Mouse (Mus musculus) kidney, postnatal 4 days (tissue): ENCODE measurements around the gene Cers6.
A peak's percentile ranks its signal among the peaks of the same experiment; 100 is the strongest.

Source experiments
- DNase-seq, 2 experiments: peaks; one replicate each; pipeline ENCODE4 v3.0.0; 2021; ENCODE audit warnings: mixed read lengths in 2 of 2

Gene Cers6

DNA sequence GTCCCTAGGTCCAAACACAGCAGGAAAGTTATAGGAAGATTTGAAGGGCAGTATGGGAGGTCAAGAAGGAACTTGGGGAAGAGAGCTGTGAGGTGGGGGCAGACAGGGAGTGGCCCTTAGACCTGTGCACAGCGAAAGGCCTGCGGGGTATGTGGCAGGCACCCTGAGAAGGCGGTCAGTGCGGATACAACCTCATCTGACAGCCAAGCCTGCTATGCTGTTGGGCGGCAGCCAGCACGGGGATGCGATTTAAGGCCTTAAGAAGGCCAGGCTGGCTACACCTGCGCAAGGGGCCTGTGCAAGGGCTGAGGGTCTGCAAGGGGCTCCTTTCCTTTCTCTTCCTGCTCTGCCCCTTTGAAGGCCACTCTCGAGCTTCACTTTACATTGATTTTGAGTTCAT is 63.1 kb downstream of the Cers6 start:
- peak in 1 of 2 experiments; percentile 24 for DNase-seq

DNA sequence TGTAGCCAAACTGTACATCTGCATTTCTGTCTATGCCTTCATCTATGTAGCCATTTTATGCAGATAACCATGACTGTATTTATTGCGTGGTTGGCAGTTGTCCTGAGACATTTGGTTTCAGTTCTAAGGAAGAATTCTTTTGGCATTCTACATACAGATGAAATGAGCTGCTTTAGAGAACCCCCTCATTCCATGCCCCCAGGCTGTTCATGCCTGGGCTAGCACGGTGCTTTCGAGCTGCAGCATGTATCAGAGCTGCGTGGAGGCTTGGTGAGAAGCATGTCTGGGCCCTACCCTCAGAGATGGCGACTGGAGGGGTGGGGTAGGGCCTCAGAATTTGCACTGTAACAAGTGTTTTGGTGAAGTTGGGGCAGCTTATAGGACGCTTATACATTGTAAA is 64.3 kb downstream of the Cers6 start:
- no peak for DNase-seq

GRCm38 (mm10) chr2:68926913-68927790 is 65.9 kb downstream of the Cers6 start:
- DNase-seq = no peak

- no peak for DNase-seq
Observed at GRCm38 (mm10) chr2:68932240-68932639, 71.0 kb downstream of the Cers6 start.

GRCm38 (mm10) chr2:68932656-68933055 is 71.4 kb downstream of the Cers6 start:
- DNase-seq = no peak

DNA sequence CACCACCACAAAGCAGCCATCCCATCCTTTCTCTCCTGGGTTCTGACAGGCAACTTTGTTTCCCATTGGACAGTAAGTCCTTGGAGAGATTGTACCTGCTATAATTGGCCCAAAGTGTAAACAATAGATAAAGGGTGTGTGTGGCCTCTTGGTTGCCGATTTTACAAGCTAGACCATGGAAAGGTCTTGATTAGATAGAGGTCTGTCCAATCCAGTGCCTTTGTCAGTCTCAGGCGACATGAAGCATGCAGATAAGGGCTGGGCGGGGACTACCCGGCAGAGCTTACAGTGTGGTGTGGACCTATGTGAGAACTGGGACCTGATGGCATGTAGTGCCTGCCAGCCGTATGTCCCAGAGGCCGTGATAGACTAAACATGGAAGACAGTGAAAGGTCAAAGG is 73.4 kb downstream of the Cers6 start:
- no peak for DNase-seq

GRCm38 (mm10) chr2:68935721-68936294 is 74.6 kb downstream of the Cers6 start:
- no peak for DNase-seq

GRCm38 (mm10) chr2:68936773-68937172 is 75.5 kb downstream of the Cers6 start:
- no peak for DNase-seq

- DNase-seq = no peak
Observed at GRCm38 (mm10) chr2:68937833-68938232, 76.6 kb downstream of the Cers6 start.

DNA sequence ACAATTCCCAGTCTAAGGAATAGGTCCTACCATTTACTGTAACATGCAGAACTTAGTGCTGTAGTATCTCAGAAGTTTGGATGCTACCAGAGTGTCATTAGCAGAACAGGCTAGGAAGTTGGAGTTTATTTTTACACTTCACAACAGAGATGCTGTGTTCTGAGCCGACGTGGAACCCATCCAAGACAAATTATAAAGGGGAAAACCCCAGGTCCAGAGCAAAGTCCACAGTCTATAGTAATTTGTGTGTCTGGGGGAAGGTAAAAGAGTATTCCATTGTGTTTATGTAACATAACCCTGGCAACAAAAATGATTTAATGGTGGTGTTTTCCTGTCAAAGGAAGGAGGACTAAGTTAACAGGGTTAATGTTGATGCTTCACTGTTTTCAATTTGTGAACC is 83.7 kb downstream of the Cers6 start:
- DNase-seq = peak; percentile 24 to 40

GRCm38 (mm10) chr2:68945976-68946375 is 84.7 kb downstream of the Cers6 start:
- no peak for DNase-seq

- DNase-seq = no peak
Observed at GRCm38 (mm10) chr2:68946819-68947218, 85.6 kb downstream of the Cers6 start.

DNA sequence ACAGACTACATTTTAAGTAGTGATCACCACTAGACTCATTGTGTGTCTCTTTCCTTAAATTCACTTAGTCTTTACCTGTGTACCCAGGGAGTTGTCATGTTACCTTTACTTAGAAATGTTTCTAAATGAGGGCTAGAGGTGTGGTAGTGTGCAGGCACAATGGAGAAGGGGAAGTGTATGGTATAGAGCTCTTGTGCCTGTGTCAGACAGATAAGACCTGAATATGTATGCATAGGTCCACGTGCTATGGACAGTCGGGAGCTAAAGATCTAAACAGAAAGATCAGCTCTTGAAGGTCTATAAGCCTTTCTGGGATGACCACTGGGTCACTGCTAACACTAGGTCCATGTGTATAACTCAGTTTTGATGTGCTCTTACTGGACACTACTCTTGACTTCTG is 87.9 kb downstream of the Cers6 start:
- no peak for DNase-seq

- no peak for DNase-seq
Observed at GRCm38 (mm10) chr2:68949728-68950127, 88.5 kb downstream of the Cers6 start.

DNA sequence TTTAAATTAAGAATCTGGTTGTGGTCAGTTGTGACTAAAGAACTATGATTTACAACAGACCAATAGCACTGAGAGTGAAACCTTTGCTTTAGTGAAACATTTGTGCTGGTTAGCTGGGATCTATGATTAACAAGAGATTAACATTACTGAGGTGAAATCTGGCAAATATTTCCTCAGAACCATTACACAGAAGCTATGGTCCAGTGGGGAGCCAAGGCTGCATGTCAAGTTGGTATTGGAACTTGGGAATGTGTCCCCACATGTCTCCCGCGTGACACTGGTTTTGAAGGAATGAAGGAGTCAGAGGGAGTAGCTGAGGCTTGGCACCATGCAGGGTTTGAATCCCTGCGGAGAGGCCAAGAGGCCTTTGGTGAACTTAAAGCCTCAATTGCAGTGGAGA is 90.5 kb downstream of the Cers6 start:
- no peak for DNase-seq

- no peak for DNase-seq
Observed at GRCm38 (mm10) chr2:68953688-68954087, 92.4 kb downstream of the Cers6 start.

- no peak for DNase-seq
Observed at GRCm38 (mm10) chr2:68955496-68955895, 94.3 kb downstream of the Cers6 start.

DNA sequence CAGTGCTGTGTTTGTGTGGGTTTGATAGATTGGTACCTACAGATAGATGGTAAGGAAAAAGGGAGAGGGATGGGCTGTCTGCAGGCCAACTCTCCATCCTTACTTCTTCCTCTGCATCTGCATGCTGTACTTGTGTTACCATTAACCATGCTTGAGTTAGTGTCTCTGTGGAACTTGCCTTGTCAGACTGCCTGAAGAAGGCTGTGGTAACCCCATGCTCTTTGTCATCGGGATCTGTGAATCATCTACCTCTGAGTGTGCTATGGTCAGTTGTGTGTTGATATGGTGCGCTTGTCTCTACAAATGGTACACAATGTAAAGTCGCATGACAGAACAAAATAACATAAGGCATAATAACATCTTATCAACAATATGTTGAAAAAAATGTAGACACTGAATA is 94.9 kb downstream of the Cers6 start:
- no peak for DNase-seq

DNA sequence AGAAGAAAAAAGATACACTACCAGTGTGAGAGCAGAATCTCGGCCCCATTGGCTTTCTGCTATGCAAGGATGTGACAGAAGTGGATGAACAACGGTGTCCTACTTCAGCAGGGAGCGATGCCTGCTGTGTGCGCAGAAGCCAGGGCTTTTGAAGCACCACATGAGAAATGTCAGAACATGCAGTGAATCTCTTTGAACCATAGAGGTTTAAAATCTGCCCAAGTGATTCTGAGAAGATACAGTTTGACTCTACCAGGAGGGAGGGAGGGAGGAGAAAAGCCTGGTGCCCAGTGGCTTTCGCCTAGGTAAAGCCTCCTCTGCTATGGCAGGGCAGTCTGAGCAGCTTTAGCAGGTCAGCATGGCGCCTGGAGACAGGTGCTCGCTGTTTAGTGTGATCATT is 96.6 kb downstream of the Cers6 start:
- no peak for DNase-seq

DNA sequence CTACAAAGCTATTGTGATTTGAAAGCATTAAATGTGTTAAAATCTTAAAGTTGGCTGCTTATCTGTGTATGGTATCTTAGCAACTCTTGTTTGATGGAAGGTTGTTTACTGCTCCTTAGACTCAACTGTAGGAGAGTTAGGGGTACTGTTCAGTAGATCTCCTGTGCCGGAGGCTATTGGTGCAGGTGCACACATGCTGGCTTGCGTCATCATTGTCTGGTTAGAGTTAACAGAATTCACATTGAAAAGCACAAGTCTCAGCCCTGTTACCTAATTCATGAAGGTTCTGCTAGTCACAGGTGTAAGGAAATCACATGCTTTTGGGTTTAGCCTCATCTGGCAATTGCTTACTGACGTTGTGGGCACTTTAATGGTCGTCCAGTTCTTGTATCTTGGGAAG is 98.3 kb downstream of the Cers6 start:
- DNase-seq = no peak

- no peak for DNase-seq
Observed at GRCm38 (mm10) chr2:68960060-68960459, 98.8 kb downstream of the Cers6 start.

- DNase-seq = no peak
Observed at GRCm38 (mm10) chr2:68960620-68961019, 99.4 kb downstream of the Cers6 start.

- no peak for DNase-seq
Observed at GRCm38 (mm10) chr2:68966360-68966759, 105.1 kb downstream of the Cers6 start.

GRCm38 (mm10) chr2:68968028-68968427 is 106.8 kb downstream of the Cers6 start:
- no peak for DNase-seq

- no peak for DNase-seq
Observed at GRCm38 (mm10) chr2:68971840-68972239, 110.6 kb downstream of the Cers6 start.
